Mouse (Mus musculus): Measurements from ENCODE around the gene Pop5.

Pop5 gene

GRCm38 (mm10) chr5:115215273-115216185 lies 20.1 kb upstream of the Pop5 start:
- no peak for DNase-seq (ENCODE audit: low spot score)

- DNase-seq (ENCODE audit: low spot score) = no peak
Measured at GRCm38 (mm10) chr5:115217998-115218397, 17.6 kb upstream of the Pop5 start.

- DNase-seq (ENCODE audit: low spot score) = no peak
Measured at GRCm38 (mm10) chr5:115220931-115221640, 14.6 kb upstream of the Pop5 start.

- no peak for DNase-seq (ENCODE audit: low spot score)
Measured at GRCm38 (mm10) chr5:115222485-115222884, 13.2 kb upstream of the Pop5 start.

GRCm38 (mm10) chr5:115230830-115231551 lies 4.6 kb upstream of the Pop5 start:
- no peak for DNase-seq (ENCODE audit: low spot score)

- DNase-seq (ENCODE audit: low spot score) = no peak
Measured at GRCm38 (mm10) chr5:115231552-115232120, 4.0 kb upstream of the Pop5 start.

GRCm38 (mm10) chr5:115232516-115232915 lies 3.1 kb upstream of the Pop5 start:
- no peak for DNase-seq (ENCODE audit: low spot score)

- DNase-seq (ENCODE audit: low spot score) = no peak
Measured at GRCm38 (mm10) chr5:115233031-115233780, 2.4 kb upstream of the Pop5 start.

GRCm38 (mm10) chr5:115234519-115234918 lies 1.1 kb upstream of the Pop5 start:
- DNase-seq (ENCODE audit: low spot score) = no peak

- DNase-seq (ENCODE audit: low spot score) = no peak
Measured at GRCm38 (mm10) chr5:115235323-115235771, 289 bp upstream of the Pop5 start.

- peak; percentile 51 for DNase-seq (ENCODE audit: low spot score)
Measured at GRCm38 (mm10) chr5:115237803-115238728, 2.4 kb downstream of the Pop5 start.

- DNase-seq (ENCODE audit: low spot score) = no peak
Measured at GRCm38 (mm10) chr5:115238729-115239195, 3.1 kb downstream of the Pop5 start.

GRCm38 (mm10) chr5:115240191-115240590 lies 4.6 kb downstream of the Pop5 start:
- no peak for DNase-seq (ENCODE audit: low spot score)

GRCm38 (mm10) chr5:115255472-115255871 lies 19.8 kb downstream of the Pop5 start:
- no peak for DNase-seq (ENCODE audit: low spot score)

GRCm38 (mm10) chr5:115256909-115257546 lies 21.4 kb downstream of the Pop5 start:
- DNase-seq (ENCODE audit: low spot score) = no peak

- DNase-seq (ENCODE audit: low spot score) = no peak
Measured at GRCm38 (mm10) chr5:115260356-115260755, 24.7 kb downstream of the Pop5 start.

- no peak for DNase-seq (ENCODE audit: low spot score)
Measured at GRCm38 (mm10) chr5:115261141-115261540, 25.5 kb downstream of the Pop5 start.

- no peak for DNase-seq (ENCODE audit: low spot score)
Measured at GRCm38 (mm10) chr5:115261880-115262279, 26.2 kb downstream of the Pop5 start.

- no peak for DNase-seq (ENCODE audit: low spot score)
Measured at GRCm38 (mm10) chr5:115262502-115263291, 27.1 kb downstream of the Pop5 start.

All from layer of hippocampus, adult 9-10 months (tissue).